Mouse (Mus musculus) mouse trophoblast stem cell (cell line): ENCODE data around the gene Stra8.

ENCODE experiments used
- in situ Hi-C, 2 experiments: fragments of 300-500 bp; cut with MseI, MboI; formaldehyde crosslinking; loops; 2 replicates in 1 of 2; 3 replicates in 1 of 2; pipeline ENCODE4 v1.15.1; 2025

Stra8 gene

GRCm38 (mm10) chr6:34902578-34902977 lies 17.4 kb upstream of the Stra8 start:
- in situ Hi-C loops, result no loop called here

- in situ Hi-C loops, result no loop called here
Observed at GRCm38 (mm10) chr6:34903441-34903840, 16.5 kb upstream of the Stra8 start.

- in situ Hi-C loops, result no loop called here
Observed at GRCm38 (mm10) chr6:34903851-34904250, 16.1 kb upstream of the Stra8 start.

- in situ Hi-C loops, result no loop called here
Observed at GRCm38 (mm10) chr6:34904361-34904760, 15.6 kb upstream of the Stra8 start.

- in situ Hi-C loops, result no loop called here
Observed at GRCm38 (mm10) chr6:34906125-34906524, 13.8 kb upstream of the Stra8 start.

- in situ Hi-C loops, result no loop called here
Observed at GRCm38 (mm10) chr6:34906661-34907060, 13.3 kb upstream of the Stra8 start.

GRCm38 (mm10) chr6:34907121-34907614 lies 12.8 kb upstream of the Stra8 start:
- in situ Hi-C loops, result no loop called here

GRCm38 (mm10) chr6:34907696-34908260 lies 12.2 kb upstream of the Stra8 start:
- in situ Hi-C loops, result no loop called here

GRCm38 (mm10) chr6:34909631-34910345 lies 10.2 kb upstream of the Stra8 start:
- in situ Hi-C loops, result no loop called here

- in situ Hi-C loops, result no loop called here
Observed at GRCm38 (mm10) chr6:34910371-34911219, 9.4 kb upstream of the Stra8 start, which contains the start of gene Wdr91. TSS of gene Wdr91 (minus strand) at chr6:34910876.

- in situ Hi-C loops, result no loop called here
Observed at GRCm38 (mm10) chr6:34913341-34914040, 6.5 kb upstream of the Stra8 start.

GRCm38 (mm10) chr6:34914462-34914861 lies 5.5 kb upstream of the Stra8 start:
- in situ Hi-C loops, result no loop called here

GRCm38 (mm10) chr6:34919146-34919545 lies 817 bp upstream of the Stra8 start:
- in situ Hi-C loops, result no loop called here

GRCm38 (mm10) chr6:34920631-34921030 lies 668 bp downstream of the Stra8 start:
- in situ Hi-C loops, result loop anchor here (10.0 kb wide), 2 partner anchors 136 to 146 kb away; partner anchors contain the start of gene Agbl3 (in 1 of the 2)

GRCm38 (mm10) chr6:34921941-34922340 lies 2.0 kb downstream of the Stra8 start:
- in situ Hi-C loops, result loop anchor here (10.0 kb wide), 2 partner anchors 137 to 147 kb away; partner anchors contain the start of gene Agbl3 (in 1 of the 2)

GRCm38 (mm10) chr6:34927156-34927555 lies 7.2 kb downstream of the Stra8 start:
- in situ Hi-C loops, result loop anchor here (10.0 to 25.0 kb wide), 3 partner anchors 142 to 415 kb away; partner anchors contain the start of gene Agbl3 (in 1 of the 2)

- in situ Hi-C loops, result loop anchor here (10.0 to 25.0 kb wide), 3 partner anchors 143 to 415 kb away; partner anchors contain the start of gene Agbl3 (in 1 of the 2)
Observed at GRCm38 (mm10) chr6:34927594-34927993, 7.6 kb downstream of the Stra8 start.

GRCm38 (mm10) chr6:34932633-34933032 lies 12.7 kb downstream of the Stra8 start:
- in situ Hi-C loops, result loop anchor here in 1 of 2 experiments (25.0 kb wide), 1 partner anchor 420 kb away; no protein-coding TSS in a partner anchor

- in situ Hi-C loops, result loop anchor here (5.0 to 25.0 kb wide), 2 partner anchors 61 to 424 kb away; no protein-coding TSS in a partner anchor
Observed at GRCm38 (mm10) chr6:34936743-34937142, 16.8 kb downstream of the Stra8 start.

- in situ Hi-C loops, result loop anchor here (5.0 to 25.0 kb wide), 2 partner anchors 59 to 426 kb away; no protein-coding TSS in a partner anchor
Observed at GRCm38 (mm10) chr6:34938280-34938928, 18.4 kb downstream of the Stra8 start.
